Mouse (Mus musculus) liver, embryonic 11.5 days (tissue): ENCODE measurements around the gene Gm28308. TPM values are rescaled to one million over a fixed set of nuclear protein-coding genes. Genes with fewer than 3 reads are reported as not detected.

ENCODE experiments used
- ATAC-seq: fragments of 200-750 bp; cut with Nextera tagmentation; replicated peaks from 2 replicates; pipeline ENCODE4 v1.8.0; 2017; ENCODE audit warnings: moderate number of reproducible peaks, mild to moderate bottlenecking, moderate TSS enrichment, moderate library complexity; ENCODE audit not compliant: low FRiP score
- DNase-seq: peaks from one replicate; pipeline ENCODE4 v3.0.0-alpha.2; 2017; ENCODE audit warnings: low spot score
- H3K27ac ChIP-seq: fragments of 300-500 bp; sonication (generic); 2 replicates; pipeline ENCODE4 v1.5.1; 2014; ENCODE audit warnings: mild to moderate bottlenecking, low read depth, low read length, control low read depth
- H3K27me3 ChIP-seq: fragments of 300-500 bp; sonication (generic); replicated peaks from 2 replicates; pipeline ENCODE4 v1.6.1; 2014; ENCODE audit warnings: low read length, mixed read lengths; ENCODE audit not compliant: control insufficient read depth, insufficient read depth
- H3K36me3 ChIP-seq: fragments of 300-500 bp; sonication (generic); 2 replicates; pipeline ENCODE4 v1.6.1; 2014; ENCODE audit warnings: mild to moderate bottlenecking, low read length, moderate library complexity, mixed read lengths; ENCODE audit not compliant: control insufficient read depth, insufficient read depth
- H3K4me1 ChIP-seq: fragments of 300-500 bp; sonication (generic); replicated peaks from 2 replicates; pipeline ENCODE4 v1.6.1; 2014; ENCODE audit warnings: low read length, mixed read lengths; ENCODE audit not compliant: control insufficient read depth, insufficient read depth
- H3K4me2 ChIP-seq: fragments of 300-500 bp; sonication (generic); 2 replicates; pipeline ENCODE4 v1.6.1; 2014; ENCODE audit warnings: mild to moderate bottlenecking, control low read depth, moderate library complexity
- H3K4me3 ChIP-seq: fragments of 300-500 bp; sonication (generic); 2 replicates; pipeline ENCODE4 v1.5.1; 2014; ENCODE audit warnings: low read depth, low read length, control low read depth
- H3K9ac ChIP-seq: fragments of 300-500 bp; sonication (generic); 2 replicates; pipeline ENCODE4 v1.6.1; 2014; ENCODE audit warnings: low read depth, low read length, control low read depth
- H3K9me3 ChIP-seq: fragments of 300-500 bp; sonication (generic); 2 replicates; pipeline ENCODE4 v1.6.1; 2016; ENCODE audit warnings: low read length, inconsistent platforms, mixed read lengths; ENCODE audit not compliant: control insufficient read depth
- WGBS: fragments of 180-500 bp; shearing (Covaris S2); extraction: QIAGEN DNeasy Blood & Tissue Kit; methylation state at CpG from one replicate; pipeline ENCODE4 v1.1.7; 2014; 5-methylcytosine and 5-hydroxymethylcytosine counted together
- polyA plus RNA-seq: library from polyadenylated mRNA; unstranded; fragments of >200 nt; fragmentation: Nextera tagmentation; extraction: Ambion mirVana; gene quantifications from 2 replicates; pipeline ENCODE4 v1.2.1, GENCODE M21; 2014

The Gm28308 gene
- polyA plus RNA-seq, 1 experiment from 2014 or later = not detected

- DNase-seq (no peak), ATAC-seq (no peak)
- no peak overlapping the region for H3K4me2 ChIP-seq
- no peak overlapping the region for H3K9ac ChIP-seq
- H3K36me3 ChIP-seq = no peaks in the 10 kb centered on the region
- H3K27ac ChIP-seq = no peak overlapping the region
- no peak overlapping the region for H3K4me3 ChIP-seq
- peaks cover 98% of the 10 kb centered on the region for H3K27me3 ChIP-seq
- H3K9me3 ChIP-seq = no peaks in the 10 kb centered on the region
- H3K4me1 ChIP-seq = peaks cover 11% of the 10 kb centered on the region
- WGBS = 39% methylated on average over 2 of the region's 2 CpGs
These were observed 31.1 kb downstream of the Gm28308 start for GRCm38 (mm10) chr6:52182030-52182429.

GRCm38 (mm10) chr6:52180726-52181125 lies 32.4 kb downstream of the Gm28308 start:
- ATAC-seq (no peak), DNase-seq (no peak)
- Histone ChIP-seq H3K27ac (no peak overlapping the region), H3K9ac (no peak overlapping the region), H3K9me3 (no peaks in the 10 kb centered on the region), H3K4me2 (peak overlapping the region; percentile 64), H3K36me3 (no peaks in the 10 kb centered on the region), H3K4me1 (peaks cover 10% of the 10 kb centered on the region), H3K4me3 (no peak overlapping the region), H3K27me3 (peaks cover 99% of the 10 kb centered on the region)
- 24% methylated on average over 3 of the region's 3 CpGs for WGBS

GRCm38 (mm10) chr6:52180213-52180710 lies 32.9 kb downstream of the Gm28308 start:
- H3K4me3 ChIP-seq = peak overlapping the region; percentile 46
- no peaks in the 10 kb centered on the region for H3K9me3 ChIP-seq
- ATAC-seq (no peak), DNase-seq (no peak)
- H3K9ac ChIP-seq = peak overlapping the region; percentile 54; the same call in 1 of the 2 replicates
- 11% methylated on average over 11 of the region's 11 CpGs for WGBS
- peak overlapping the region; percentile 64 for H3K4me2 ChIP-seq
- H3K4me1 ChIP-seq = peaks cover 9% of the 10 kb centered on the region
- H3K27me3 ChIP-seq = peaks cover 99% of the 10 kb centered on the region
- H3K36me3 ChIP-seq = no peaks in the 10 kb centered on the region
- H3K27ac ChIP-seq = peak overlapping the region; percentile 79; the same call in 1 of the 2 replicates

- Histone ChIP-seq H3K27me3 (peaks cover 99% of the 10 kb centered on the region), H3K4me2 (peak overlapping the region; percentile 64)
These were observed 33.4 kb downstream of the Gm28308 start for GRCm38 (mm10) chr6:52179690-52180089.

GRCm38 (mm10) chr6:52178918-52179665 lies 34.0 kb downstream of the Gm28308 start:
- Histone ChIP-seq H3K27me3 (peaks cover 98% of the 10 kb centered on the region), H3K4me3 (peak overlapping the region; percentile 46), H3K27ac (peak overlapping the region; percentile 79), H3K9me3 (no peaks in the 10 kb centered on the region), H3K4me2 (peak overlapping the region; percentile 64), H3K4me1 (peaks cover 8% of the 10 kb centered on the region), H3K9ac (peak overlapping the region; percentile 54), H3K36me3 (no peaks in the 10 kb centered on the region)
- 6% methylated on average over 4 of the region's 4 CpGs for WGBS
- no peak for DNase-seq
- no peak for ATAC-seq

More at GRCm38 (mm10) chr6:52179690-52180089, 33.4 kb downstream of the Gm28308 start:
- Histone ChIP-seq H3K36me3 (no peaks in the 10 kb centered on the region), H3K4me3 (peak overlapping the region; percentile 46), H3K27ac (peak overlapping the region; percentile 79; the same call in 1 of the 2 replicates), H3K9me3 (no peaks in the 10 kb centered on the region), H3K4me1 (peaks cover 9% of the 10 kb centered on the region), H3K9ac (peak overlapping the region; percentile 54)
- DNase-seq (no peak), ATAC-seq (no peak)
- 6% methylated on average over 10 of the region's 10 CpGs for WGBS

GRCm38 (mm10) chr6:52177806-52178205 lies 35.3 kb downstream of the Gm28308 start:
- H3K4me1 ChIP-seq = peaks cover 4% of the 10 kb centered on the region; the same call in 1 of the 2 replicates
- peak overlapping the region; percentile 68 for H3K9ac ChIP-seq
- whole genome bisulfite sequencing = 7% methylated on average over 9 of the region's 9 CpGs
- H3K27ac ChIP-seq = peak overlapping the region; percentile 84
- no peaks in the 10 kb centered on the region for H3K36me3 ChIP-seq
- ATAC-seq (no peak), DNase-seq (no peak)
- peak overlapping the region; percentile 64 for H3K4me2 ChIP-seq
- peaks cover 97% of the 10 kb centered on the region for H3K27me3 ChIP-seq
- peak overlapping the region; percentile 46 for H3K4me3 ChIP-seq
- no peaks in the 10 kb centered on the region for H3K9me3 ChIP-seq

- Histone ChIP-seq H3K4me2 (peak within 1 kb of the TSS; percentile 64), H3K27ac (peak within 1 kb of the TSS; percentile 84), H3K4me1 (peaks cover 7% of the 10 kb centered on the region; the same call in 1 of the 2 replicates)
These were observed 35.9 kb downstream of the Gm28308 start, which contains the start of gene 5730596B20Rik for GRCm38 (mm10) chr6:52177061-52177735. 5730596B20Rik (plus strand) TSS chr6:52177498.

GRCm38 (mm10) chr6:52176391-52176790 lies 36.7 kb downstream of the Gm28308 start:
- Histone ChIP-seq H3K36me3 (no peaks in the 10 kb centered on the region), H3K27me3 (peaks cover 99% of the 10 kb centered on the region), H3K27ac (peak overlapping the region; percentile 84), H3K9ac (peak overlapping the region; percentile 68), H3K4me1 (peaks cover 5% of the 10 kb centered on the region; the same call in 1 of the 2 replicates), H3K4me3 (peak overlapping the region; percentile 46), H3K9me3 (no peaks in the 10 kb centered on the region), H3K4me2 (peak overlapping the region; percentile 64)
- 2% methylated on average over 6 of the region's 6 CpGs for WGBS
- DNase-seq = no peak
- no peak for ATAC-seq

More at GRCm38 (mm10) chr6:52177061-52177735, 35.9 kb downstream of the Gm28308 start, which contains the start of gene 5730596B20Rik:
- peak within 1 kb of the TSS; percentile 68 for H3K9ac ChIP-seq
- H3K27me3 ChIP-seq = peaks cover 99% of the 10 kb centered on the region
- no peaks in the 10 kb centered on the region for H3K36me3 ChIP-seq
- no peak for DNase-seq
- H3K4me3 ChIP-seq = peak within 1 kb of the TSS; percentile 46
- ATAC-seq = no peak
- H3K9me3 ChIP-seq = no peaks in the 10 kb centered on the region
- under 1% methylated on average over 36 of the region's 36 CpGs for WGBS
